Mouse (Mus musculus): ENCODE results near the gene Rundc3a. TPM values are rescaled to one million over a fixed set of nuclear protein-coding genes. Genes with fewer than 3 reads are reported as not detected.
"Not testable (repeated sequence)": the region's sequence is repeated elsewhere in the genome, so short reads cannot be mapped to it uniquely, and the experiment has no call there.

The Rundc3a gene
- total RNA-seq (2021) = under 1 TPM; 0.29 to 0.32 TPM

- DNase-seq = peak; percentile 79 to 85
- intact Hi-C loops (cut with DNase I) = no loop called here
Measured at GRCm38 (mm10) chr11:102393238-102393634, at the start of gene Rundc3a. Gene Rundc3a, plus strand, starts transcription at chr11:102393403.

- intact Hi-C loops (cut with DNase I) = no loop called here
- no peak for DNase-seq
Measured at GRCm38 (mm10) chr11:102344458-102344857, 48.7 kb upstream of the Rundc3a start.

- intact Hi-C loops (cut with DNase I) = no loop called here
- no peak for DNase-seq
Measured at GRCm38 (mm10) chr11:102346926-102347325, 46.3 kb upstream of the Rundc3a start.

GRCm38 (mm10) chr11:102347683-102348082 lies 45.5 kb upstream of the Rundc3a start:
- intact Hi-C loops (cut with DNase I) = no loop called here
- DNase-seq = no peak

GRCm38 (mm10) chr11:102348101-102348585 lies 45.1 kb upstream of the Rundc3a start:
- no peak for DNase-seq
- intact Hi-C loops (cut with DNase I) = no loop called here

- intact Hi-C loops (cut with DNase I) = no loop called here
- DNase-seq = no peak
Measured at GRCm38 (mm10) chr11:102348771-102349170, 44.4 kb upstream of the Rundc3a start.

- intact Hi-C loops (cut with DNase I) = no loop called here
Measured at GRCm38 (mm10) chr11:102349189-102349954, 43.8 kb upstream of the Rundc3a start.

GRCm38 (mm10) chr11:102350416-102350815 lies 42.8 kb upstream of the Rundc3a start:
- no peak for DNase-seq
- intact Hi-C loops (cut with DNase I) = no loop called here

More at GRCm38 (mm10) chr11:102349189-102349954, 43.8 kb upstream of the Rundc3a start:
- DNase-seq = no peak

- intact Hi-C loops (cut with DNase I) = no loop called here
- no peak for DNase-seq
Measured at GRCm38 (mm10) chr11:102350981-102351523, 42.2 kb upstream of the Rundc3a start.

- intact Hi-C loops (cut with DNase I) = no loop called here
- no peak for DNase-seq
Measured at GRCm38 (mm10) chr11:102352378-102352777, 40.8 kb upstream of the Rundc3a start.

GRCm38 (mm10) chr11:102353021-102353431 lies 40.2 kb upstream of the Rundc3a start:
- intact Hi-C loops (cut with DNase I) = no loop called here
- DNase-seq = no peak

GRCm38 (mm10) chr11:102355501-102355900 lies 37.7 kb upstream of the Rundc3a start:
- intact Hi-C loops (cut with DNase I) = no loop called here
- DNase-seq = no peak

GRCm38 (mm10) chr11:102356190-102356589 lies 37.0 kb upstream of the Rundc3a start:
- intact Hi-C loops (cut with DNase I) = no loop called here

GRCm38 (mm10) chr11:102356636-102357350 lies 36.4 kb upstream of the Rundc3a start:
- DNase-seq = no peak

More at GRCm38 (mm10) chr11:102356190-102356589, 37.0 kb upstream of the Rundc3a start:
- DNase-seq = no peak

GRCm38 (mm10) chr11:102358365-102358764 lies 34.8 kb upstream of the Rundc3a start:
- intact Hi-C loops (cut with DNase I) = no loop called here
- DNase-seq = no peak

More at GRCm38 (mm10) chr11:102356636-102357350, 36.4 kb upstream of the Rundc3a start:
- intact Hi-C loops (cut with DNase I) = no loop called here

GRCm38 (mm10) chr11:102361776-102362495 lies 31.3 kb upstream of the Rundc3a start:
- intact Hi-C loops (cut with DNase I) = no loop called here
- DNase-seq = no peak

GRCm38 (mm10) chr11:102363623-102364022 lies 29.6 kb upstream of the Rundc3a start:
- intact Hi-C loops (cut with DNase I) = no loop called here
- DNase-seq = peak; percentile 36 to 40

- DNase-seq = no peak
Measured at GRCm38 (mm10) chr11:102364570-102365371, 28.4 kb upstream of the Rundc3a start.

GRCm38 (mm10) chr11:102365699-102366098 lies 27.5 kb upstream of the Rundc3a start:
- intact Hi-C loops (cut with DNase I) = no loop called here
- DNase-seq = no peak

More at GRCm38 (mm10) chr11:102364570-102365371, 28.4 kb upstream of the Rundc3a start:
- intact Hi-C loops (cut with DNase I) = no loop called here

GRCm38 (mm10) chr11:102366103-102366502 lies 27.1 kb upstream of the Rundc3a start, which contains the start of gene Slc4a1:
Gene Slc4a1, minus strand, starts transcription at chr11:102366203.
- DNase-seq; intact Hi-C loops (cut with DNase I): not testable (repeated sequence)

Measured in heart, postnatal 10 days (tissue).